Mouse (Mus musculus) midbrain, embryonic 12.5 days (tissue): ENCODE measurements around the gene Ascl3. TPM values are rescaled to one million over a fixed set of nuclear protein-coding genes. Genes with fewer than 3 reads are reported as not detected.

ENCODE experiments used
- ATAC-seq: fragments of 200-750 bp; cut with Nextera tagmentation; 2 replicates; pipeline ENCODE4 v1.8.0; 2017; ENCODE audit warnings: low read depth, moderate TSS enrichment, moderate library complexity; ENCODE audit not compliant: low FRiP score
- H3K27ac ChIP-seq: fragments of 300-500 bp; sonication (generic); replicated peaks from 2 replicates; pipeline ENCODE4 v1.5.1; 2016; ENCODE audit warnings: mild to moderate bottlenecking
- H3K27me3 ChIP-seq: fragments of 300-500 bp; sonication (generic); 2 replicates; pipeline ENCODE4 v1.6.1; 2016; ENCODE audit warnings: mild to moderate bottlenecking
- H3K36me3 ChIP-seq: fragments of 300-500 bp; sonication (generic); 2 replicates; pipeline ENCODE4 v1.6.1; 2016
- H3K4me1 ChIP-seq: fragments of 300-500 bp; sonication (generic); 2 replicates; pipeline ENCODE4 v1.6.1; 2016
- H3K4me2 ChIP-seq: fragments of 300-500 bp; sonication (generic); replicated peaks from 2 replicates; pipeline ENCODE4 v1.6.1; 2016; ENCODE audit warnings: mild to moderate bottlenecking, moderate library complexity
- H3K4me3 ChIP-seq: fragments of 300-500 bp; sonication (generic); 2 replicates; pipeline ENCODE4 v1.5.1; 2016; ENCODE audit warnings: mild to moderate bottlenecking
- H3K9ac ChIP-seq: fragments of 300-500 bp; sonication (generic); replicated peaks from 2 replicates; pipeline ENCODE4 v1.6.1; 2016; ENCODE audit warnings: mild to moderate bottlenecking, moderate library complexity
- H3K9me3 ChIP-seq: fragments of 300-500 bp; sonication (generic); 2 replicates; pipeline ENCODE4 v1.6.1; 2016; ENCODE audit warnings: mild to moderate bottlenecking
- WGBS: fragments of 180-500 bp; shearing (Covaris S2); methylation state at CpG from one replicate; pipeline ENCODE4 v1.1.7; 2016; 5-methylcytosine and 5-hydroxymethylcytosine counted together
- polyA plus RNA-seq: library from polyadenylated mRNA; unstranded; fragments of >200 nt; fragmentation: Nextera tagmentation; extraction: Ambion mirVana; gene quantifications from 2 replicates; pipeline ENCODE4 v1.2.1, GENCODE M21; 2016

Ascl3 gene
- polyA plus RNA-seq, 1 experiment from 2014 or later = not detected

- H3K4me2 ChIP-seq = no peak overlapping the region
- H3K36me3 ChIP-seq = no peaks in the 10 kb centered on the region
- no peak overlapping the region for H3K27ac ChIP-seq
- no peak overlapping the region for H3K4me3 ChIP-seq
- H3K4me1 ChIP-seq = no peaks in the 10 kb centered on the region; the same call in 1 of the 2 replicates
- no peaks in the 10 kb centered on the region for H3K9me3 ChIP-seq
- 96% methylated on average over 1 of the region's 1 CpGs for WGBS
- H3K27me3 ChIP-seq = no peaks in the 10 kb centered on the region
- ATAC-seq = no peak
- no peak overlapping the region for H3K9ac ChIP-seq
These were observed 50.6 kb downstream of the Ascl3 start for GRCm38 (mm10) chr7:109680879-109681278.

GRCm38 (mm10) chr7:109680284-109680683 is 51.2 kb downstream of the Ascl3 start:
- WGBS = 91% methylated on average over 2 of the region's 2 CpGs
- H3K4me1 ChIP-seq = no peaks in the 10 kb centered on the region; the same call in 1 of the 2 replicates
- no peak overlapping the region for H3K4me3 ChIP-seq
- no peak overlapping the region for H3K4me2 ChIP-seq
- ATAC-seq = no peak
- H3K9ac ChIP-seq = no peak overlapping the region
- H3K27me3 ChIP-seq = no peaks in the 10 kb centered on the region
- H3K9me3 ChIP-seq = no peaks in the 10 kb centered on the region
- no peaks in the 10 kb centered on the region for H3K36me3 ChIP-seq
- no peak overlapping the region for H3K27ac ChIP-seq

Other genes with a start within 250 kb of the Ascl3 start
- 0.21 and 0.23 TPM in 2 replicates for gene Trim66, start 223.6 kb downstream of the Ascl3 start, polyA plus RNA-seq
- gene Rpl27a, start 212.6 kb downstream of the Ascl3 start, polyA plus RNA-seq = 93.5 and 93.7 TPM in 2 replicates
- gene St5, start 28.1 kb downstream of the Ascl3 start, polyA plus RNA-seq = 38.1 and 40.2 TPM in 2 replicates
- 19.1 and 19.5 TPM in 2 replicates for gene Akip1, start 28.0 kb downstream of the Ascl3 start, polyA plus RNA-seq
- gene BC051019, start 7.9 kb downstream of the Ascl3 start, polyA plus RNA-seq = not detected in 2 replicates
- gene Tmem9b, start 21.1 kb upstream of the Ascl3 start, polyA plus RNA-seq = 62.3 and 64.5 TPM in 2 replicates
- 1.8 and 1.9 TPM in 2 replicates for gene Nrip3, start 50.3 kb upstream of the Ascl3 start, polyA plus RNA-seq
- gene Scube2, start 134.0 kb upstream of the Ascl3 start, polyA plus RNA-seq = 1.7 and 4.7 TPM in 2 replicates
- 51.8 and 53.1 TPM in 2 replicates for gene Dennd5a, start 228.7 kb upstream of the Ascl3 start, polyA plus RNA-seq